Mouse (Mus musculus) ovary, postnatal 14 days (tissue): ENCODE measurements around the gene Rpa1.
"Not testable (repeated sequence)": the region's sequence is repeated elsewhere in the genome, so short reads cannot be mapped to it uniquely, and the experiment has no call there.

Experiments
- DNase-seq: peaks from one replicate; pipeline ENCODE4 v3.0.0; 2022; ENCODE audit warnings: low spot score

The Rpa1 gene

DNA sequence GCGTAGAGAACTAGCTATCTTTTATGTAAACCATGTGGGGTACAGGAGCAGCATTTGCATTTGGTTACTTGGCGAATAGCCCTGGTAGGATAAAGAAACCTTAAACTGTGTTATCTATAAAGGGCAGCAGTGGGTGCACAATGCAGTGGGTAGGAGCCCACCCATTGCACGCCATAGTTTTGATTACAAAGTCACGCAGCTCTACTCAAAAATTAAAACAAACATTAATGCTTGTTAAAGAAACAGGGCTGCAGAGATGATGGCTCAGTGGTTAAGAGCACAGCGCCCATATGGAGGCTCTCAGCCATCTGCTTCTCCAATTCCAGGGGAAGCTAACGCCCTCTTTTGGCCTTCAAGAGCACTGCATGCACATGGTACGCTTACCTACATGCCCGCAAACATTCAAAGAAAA is 24.8 kb downstream of the Rpa1 start:
- no peak for DNase-seq

DNA sequence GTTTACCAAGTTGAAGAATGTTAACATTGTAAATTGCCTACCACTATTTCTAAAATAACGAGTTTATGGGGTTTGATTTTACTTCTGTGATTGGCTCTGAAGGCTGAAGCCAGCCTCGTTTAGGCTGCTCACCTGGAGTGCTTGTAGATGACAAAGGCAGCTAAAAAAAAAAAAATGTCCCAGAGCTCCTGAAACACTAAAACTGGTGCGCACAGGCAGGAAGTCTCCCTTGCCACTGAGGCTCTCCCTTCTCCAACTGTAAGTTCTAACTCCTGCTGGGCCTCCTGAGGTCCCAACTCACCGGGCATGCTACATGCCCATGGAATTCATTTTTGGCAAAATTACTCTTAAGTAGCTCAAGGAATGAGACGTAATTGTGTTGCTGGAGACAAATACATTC is 28.9 kb downstream of the Rpa1 start:
- DNase-seq, result no peak

DNA sequence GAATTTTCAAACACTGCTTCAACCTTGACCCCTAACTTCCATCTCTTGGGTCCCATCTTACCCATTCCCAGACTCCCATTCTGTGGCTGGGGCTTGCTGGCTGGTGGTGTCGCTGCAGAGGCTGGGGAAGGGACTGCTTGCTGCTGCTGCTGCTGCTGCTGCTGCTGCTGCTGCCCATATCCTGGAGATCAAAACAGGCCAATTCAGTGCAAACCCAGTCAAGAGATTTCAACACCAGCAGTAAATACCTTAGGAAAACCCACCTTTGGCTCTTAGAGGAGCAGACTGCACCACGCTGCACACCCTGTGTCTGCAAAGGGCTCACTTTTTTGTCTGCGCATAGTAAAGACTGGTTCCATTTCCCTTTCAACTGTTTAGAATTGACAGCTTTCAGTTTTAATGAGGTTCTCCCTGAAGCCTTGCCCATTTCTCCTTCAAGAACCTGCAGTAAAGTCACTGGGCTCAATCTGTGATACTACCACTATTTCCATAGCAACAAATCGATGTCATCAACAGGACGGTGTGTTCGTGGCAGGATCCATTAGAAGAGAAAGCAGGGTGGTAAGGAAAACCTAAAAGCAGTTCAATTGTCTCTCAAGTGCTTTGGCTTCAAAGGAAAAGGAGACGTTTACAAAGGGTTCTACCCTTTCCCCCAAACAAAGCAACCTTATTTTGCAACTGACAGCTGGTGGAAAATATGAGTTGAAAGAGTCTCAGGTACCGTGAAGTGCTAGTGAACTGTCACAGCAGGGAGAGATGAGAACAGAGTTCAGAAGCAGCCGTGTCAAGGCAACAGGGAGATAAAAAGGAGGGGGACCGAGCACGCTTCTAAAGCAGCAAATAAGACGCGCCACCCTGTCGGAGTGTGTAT is 29.5 kb downstream of the Rpa1 start:
- DNase-seq, result no peak

GRCm38 (mm10) chr11:75313834-75314233 is 34.3 kb downstream of the Rpa1 start:
- no peak for DNase-seq

DNA sequence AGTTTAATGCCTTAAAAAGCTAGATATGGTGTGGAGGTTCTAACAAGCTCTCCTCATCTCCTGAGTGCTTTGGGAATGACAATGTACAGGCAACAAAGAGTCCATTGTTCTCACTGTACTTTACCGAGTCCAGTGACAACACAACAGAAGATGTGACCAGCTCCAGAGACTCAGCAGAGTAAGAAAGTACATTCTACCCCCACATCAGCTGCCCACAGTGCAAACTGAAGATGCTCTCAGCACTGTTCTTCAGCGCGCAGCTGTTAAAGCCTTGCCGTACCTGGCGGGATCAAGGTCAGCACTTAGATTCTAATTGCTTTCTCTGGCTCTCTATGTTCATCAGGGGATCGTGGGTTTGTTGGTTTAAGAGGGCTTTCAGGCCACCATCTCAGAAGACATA is 36.4 kb downstream of the Rpa1 start:
- no peak for DNase-seq

DNA sequence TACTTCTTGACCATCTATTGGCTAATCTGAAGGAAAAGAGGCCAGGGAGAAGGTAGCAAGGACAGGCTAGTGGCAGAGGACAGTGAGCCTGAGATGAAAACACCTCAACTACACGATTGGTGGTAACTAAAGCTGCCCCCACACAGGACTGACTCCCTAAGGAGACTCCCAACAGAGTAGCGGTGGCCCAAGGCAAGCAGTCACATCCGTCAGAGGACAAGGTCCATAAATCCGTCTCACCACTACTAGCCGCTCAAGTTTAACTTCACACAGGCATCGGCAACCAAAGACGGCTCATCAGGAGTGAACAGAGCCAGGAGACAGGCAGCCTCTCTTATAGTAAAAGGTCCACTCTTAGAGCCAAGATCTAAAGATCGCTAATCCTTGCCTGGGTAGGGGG is 37.3 kb downstream of the Rpa1 start:
- DNase-seq, result no peak

DNA sequence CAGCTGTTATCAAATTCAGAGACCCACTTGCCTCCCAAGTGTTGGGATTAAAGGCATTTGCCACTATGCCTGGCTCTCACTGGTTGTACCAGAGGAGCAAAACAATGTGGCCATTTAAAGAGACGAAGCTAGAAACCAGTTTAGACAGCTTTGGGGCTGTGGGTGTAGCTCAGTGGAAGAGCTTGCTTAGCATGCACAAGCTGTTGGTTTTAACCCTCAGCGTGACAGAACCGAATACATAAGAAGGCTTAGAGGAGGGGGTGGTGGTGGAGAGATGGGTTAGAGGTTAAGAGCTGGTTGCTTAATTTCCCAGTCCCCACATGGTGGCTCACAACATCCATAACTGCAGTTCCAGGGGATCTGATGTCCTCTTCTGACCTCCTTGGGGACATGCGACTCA is 39.5 kb downstream of the Rpa1 start:
- DNase-seq, result no peak

DNA sequence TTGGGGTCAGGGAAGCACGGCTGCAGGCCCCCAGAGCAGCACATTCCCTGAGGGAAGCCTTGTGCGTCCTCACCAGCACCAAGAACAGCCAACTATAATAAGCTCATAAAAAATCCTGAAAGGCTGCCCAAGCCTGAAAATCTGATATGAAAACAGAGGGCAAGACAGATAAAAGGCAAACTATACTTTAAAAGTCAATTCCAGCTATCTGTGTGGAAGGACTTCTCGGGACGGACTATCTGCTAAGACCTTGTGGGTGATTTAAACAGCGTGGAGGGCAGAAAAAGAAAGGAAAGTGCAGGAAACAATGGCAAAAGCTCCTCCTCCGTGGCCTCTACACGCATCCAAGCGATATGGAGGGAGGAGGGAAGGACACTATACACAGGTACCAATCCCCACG is 43.3 kb downstream of the Rpa1 start:
- no peak for DNase-seq

DNA sequence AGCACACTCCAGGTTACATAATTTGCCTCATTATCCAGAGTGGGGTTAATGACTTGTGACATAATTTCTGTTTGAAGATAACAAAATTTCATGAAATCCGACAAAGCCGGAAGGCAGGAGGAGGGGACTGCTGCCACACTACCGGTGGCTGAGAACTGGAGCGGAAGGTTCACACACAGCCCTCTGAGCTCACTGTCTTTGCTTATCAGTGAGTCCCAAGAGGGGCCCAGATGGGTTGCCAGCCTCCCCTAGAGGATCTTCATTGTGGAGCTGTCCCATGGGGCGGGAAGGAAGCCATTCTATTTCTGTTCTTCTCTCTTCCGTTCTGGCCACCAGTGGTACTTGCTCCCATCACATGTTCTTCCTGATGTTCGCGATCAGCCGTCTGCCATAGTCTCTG is 47.2 kb downstream of the Rpa1 start:
- DNase-seq, result no peak

DNA sequence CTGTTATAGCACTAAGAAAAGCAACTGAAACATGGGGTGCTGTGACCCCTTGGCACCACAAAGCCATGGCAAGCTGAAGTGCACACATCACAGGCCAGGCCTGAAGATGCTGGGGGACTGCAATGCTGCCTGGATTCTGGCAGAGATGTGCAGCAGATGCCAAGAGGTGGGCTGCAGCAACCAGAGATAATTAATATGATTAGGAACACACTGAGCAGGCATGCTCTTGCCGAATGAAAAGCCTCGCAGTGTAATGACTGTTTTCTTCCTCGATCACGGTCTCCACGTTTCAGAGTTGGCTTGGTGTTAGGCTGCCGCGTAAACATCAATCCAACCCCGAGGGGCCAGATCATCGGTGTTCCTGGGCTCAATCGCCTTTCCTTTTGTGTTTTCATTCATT is 48.3 kb downstream of the Rpa1 start:
- no peak for DNase-seq

GRCm38 (mm10) chr11:75298491-75298890 is 49.6 kb downstream of the Rpa1 start:
- no peak for DNase-seq

DNA sequence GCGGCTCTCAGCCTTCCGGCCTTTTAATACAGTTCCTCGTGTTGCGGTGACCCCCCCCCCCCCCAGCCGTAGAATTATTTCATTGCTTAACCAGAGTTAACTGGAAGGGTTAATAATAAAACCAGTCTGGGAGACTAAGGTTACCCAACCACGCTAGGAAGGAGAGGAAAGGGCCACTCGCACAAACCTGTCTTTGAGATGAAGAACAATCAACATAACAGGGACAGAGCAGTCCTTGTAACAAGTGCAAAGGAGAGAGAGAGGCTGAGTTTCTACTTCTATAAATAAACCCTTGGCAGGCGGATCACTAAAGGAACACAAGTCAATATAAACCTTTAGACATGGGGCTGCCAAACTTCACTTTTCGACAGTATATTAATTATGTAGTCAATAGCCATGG is 50.5 kb downstream of the Rpa1 start:
- DNase-seq, result no peak

GRCm38 (mm10) chr11:75296406-75297005 is 51.6 kb downstream of the Rpa1 start:
- DNase-seq, result no peak

GRCm38 (mm10) chr11:75295534-75295933 is 52.6 kb downstream of the Rpa1 start:
- not testable (repeated sequence) for DNase-seq

- no peak for DNase-seq
These were observed 53.3 kb downstream of the Rpa1 start for GRCm38 (mm10) chr11:75294862-75295261.

GRCm38 (mm10) chr11:75293852-75294361 is 54.2 kb downstream of the Rpa1 start:
- DNase-seq, result no peak

DNA sequence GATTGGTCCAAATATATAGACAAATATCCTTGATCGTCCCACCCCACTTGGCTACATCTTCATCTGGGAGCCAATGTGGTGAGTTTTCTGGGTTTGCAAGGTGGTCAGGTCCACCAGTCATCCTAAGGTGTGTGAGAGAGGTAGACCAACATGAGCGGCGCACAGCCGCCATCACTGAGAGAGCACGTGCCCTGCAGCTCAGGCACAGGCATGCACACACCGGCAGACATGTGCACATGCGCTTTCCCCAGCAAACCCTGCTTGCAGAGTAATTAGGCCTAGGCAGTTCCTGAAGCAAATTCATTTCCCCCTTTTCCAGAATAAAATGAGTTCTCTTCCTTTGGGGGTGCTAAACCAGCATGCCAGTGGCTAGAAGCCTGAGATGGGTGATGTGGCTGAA is 55.8 kb downstream of the Rpa1 start:
- DNase-seq, result no peak

DNA sequence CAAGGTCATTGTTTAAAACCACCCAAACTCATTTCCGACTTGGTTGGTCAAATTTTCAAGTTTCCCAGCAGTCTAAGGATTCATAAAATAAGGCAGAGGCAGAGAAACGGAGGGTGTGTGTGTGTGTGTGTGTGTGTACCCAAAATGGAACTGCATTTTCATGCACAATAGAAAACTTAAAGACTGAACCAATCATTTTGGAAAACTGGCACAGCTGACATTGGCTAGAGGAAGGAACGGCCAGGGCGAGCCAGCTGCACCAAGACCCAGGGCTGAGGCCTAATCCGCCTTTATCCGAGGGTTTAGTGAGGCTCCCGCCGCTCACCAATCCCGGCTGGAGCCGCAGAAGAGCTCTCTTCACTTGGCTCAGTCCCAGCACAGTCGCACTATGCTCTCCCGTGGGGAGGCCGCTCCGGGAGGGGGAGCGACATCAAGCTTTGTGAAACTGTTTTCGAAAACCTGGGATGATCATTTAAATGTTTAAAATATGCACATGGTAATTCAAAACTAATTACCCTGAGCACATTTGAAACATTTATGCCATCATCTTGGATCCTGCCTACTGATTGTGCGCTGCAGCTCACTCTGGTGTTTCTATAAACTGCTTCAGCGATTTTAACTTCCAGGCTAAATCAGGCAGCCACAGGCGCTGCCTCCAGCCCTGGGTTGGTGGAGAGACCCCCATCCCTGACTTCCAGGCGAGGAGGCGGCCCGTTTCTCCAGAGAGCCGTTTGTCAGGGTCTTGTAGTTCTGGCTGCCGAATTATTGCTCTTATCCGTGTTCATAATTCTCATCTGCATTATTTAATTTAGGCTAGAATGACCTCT is 56.5 kb downstream of the Rpa1 start:
- no peak for DNase-seq

DNA sequence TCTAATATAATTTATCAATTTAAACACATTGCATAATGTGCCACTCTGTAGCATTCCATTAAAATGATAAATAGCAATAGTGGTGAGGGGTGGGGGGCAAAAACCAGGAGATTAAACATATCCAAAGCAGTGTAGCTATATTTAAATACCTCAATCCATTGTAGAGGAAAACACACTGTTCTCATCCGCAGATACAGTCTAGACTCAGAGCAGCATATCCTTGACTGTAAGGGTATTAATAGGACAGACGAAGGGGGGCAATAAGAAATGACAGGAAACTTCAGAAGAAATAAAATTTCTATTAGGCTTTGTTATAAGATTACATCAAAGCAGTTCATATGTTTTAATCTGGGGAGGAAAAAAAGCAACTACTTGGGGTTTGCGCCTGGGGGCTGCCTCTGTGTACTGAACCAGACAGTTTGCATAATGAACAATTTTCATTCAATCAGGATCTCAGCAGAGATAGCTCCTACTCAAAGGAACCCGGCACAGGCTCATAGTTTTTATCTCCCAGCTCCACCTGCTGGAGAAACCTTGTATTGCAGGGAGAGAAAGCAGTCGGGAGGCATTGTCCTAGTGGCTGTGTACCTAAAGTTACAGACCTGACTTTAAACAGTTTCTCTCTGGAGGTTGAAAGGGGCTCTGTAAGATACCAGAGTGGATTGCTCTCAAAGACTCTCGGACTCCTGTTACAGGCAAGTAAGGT is 57.4 kb downstream of the Rpa1 start:
- peak; percentile 91 for DNase-seq

GRCm38 (mm10) chr11:75289120-75289519 is 59.0 kb downstream of the Rpa1 start:
- DNase-seq, result no peak

DNA sequence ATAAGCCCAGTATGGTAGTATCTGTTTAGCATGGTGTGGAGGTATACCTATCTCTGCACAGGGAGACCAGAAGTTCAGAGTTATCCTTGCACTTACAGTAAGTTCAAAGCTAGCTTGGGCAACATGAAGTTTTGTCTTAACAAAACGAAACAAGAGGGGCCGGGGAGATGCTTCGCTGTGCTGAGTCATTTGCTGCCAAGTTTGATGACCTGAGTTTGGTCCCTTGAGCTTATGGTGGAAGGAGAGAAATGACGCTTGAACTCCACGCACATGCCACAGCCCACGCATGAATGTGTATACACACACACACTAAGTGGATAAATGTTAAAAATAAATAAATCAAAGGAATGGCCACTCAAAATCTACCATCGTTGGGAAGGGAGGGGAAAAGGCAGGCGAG is 59.6 kb downstream of the Rpa1 start:
- no peak for DNase-seq

GRCm38 (mm10) chr11:75287940-75288339 is 60.2 kb downstream of the Rpa1 start:
- DNase-seq, result no peak
